Mouse (Mus musculus) mouse embryonic stem cell (cell line): ENCODE measurements around the gene Sgo2a.

Experiments used
- in situ Hi-C, 2 experiments: fragments of 300-500 bp; cut with MboI; formaldehyde crosslinking; loops; 1 replicate in 1 of 2; 3 replicates in 1 of 2; pipeline ENCODE4 v1.14.3; 2019 to 2020; ENCODE audit warnings: low sequenced_read_pairs in 2 of 2, low pct_unique_long_range_greater_than_20kb in 1 of 2, mixed read lengths in 1 of 2; ENCODE audit not compliant: unreplicated experiment in 1 of 2

Gene Sgo2a

DNA sequence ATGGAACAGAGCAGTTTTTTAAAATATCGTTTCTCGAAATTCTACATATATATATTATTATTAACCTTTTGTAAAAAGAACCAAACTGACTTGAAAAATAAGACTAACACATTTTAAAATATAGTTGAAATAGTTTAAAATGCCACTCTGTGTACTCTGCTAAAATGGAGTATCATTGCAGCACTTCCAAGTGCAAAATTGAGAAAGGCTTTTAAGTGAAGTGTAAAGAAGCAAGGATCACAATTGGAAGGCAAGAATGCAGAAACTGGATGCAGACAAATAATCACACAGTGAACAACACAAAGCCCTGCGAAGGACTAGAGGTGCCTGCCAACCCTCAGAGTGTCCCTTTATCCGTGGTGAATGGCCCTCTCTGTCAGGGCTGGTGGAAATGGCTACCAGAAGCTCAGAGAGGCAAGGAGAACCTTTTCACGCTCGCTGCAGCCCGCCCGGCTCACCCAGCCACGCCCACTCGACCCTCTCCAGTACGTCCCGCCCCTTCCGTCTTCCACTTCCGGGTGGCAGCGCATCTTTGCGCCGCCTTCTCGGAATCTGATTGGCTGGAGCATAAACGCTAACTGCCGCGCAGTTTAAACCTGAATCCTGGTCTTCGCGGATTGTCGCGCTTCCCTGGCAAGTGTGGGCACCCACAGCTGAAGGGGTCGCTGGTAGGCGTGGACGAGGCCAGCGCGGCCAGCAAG is at the start of gene Sgo2a:
TSS of gene Sgo2a (plus strand) at position 540 of the 701 bp plus-strand sequence.
- in situ Hi-C loops: no loop called here

DNA sequence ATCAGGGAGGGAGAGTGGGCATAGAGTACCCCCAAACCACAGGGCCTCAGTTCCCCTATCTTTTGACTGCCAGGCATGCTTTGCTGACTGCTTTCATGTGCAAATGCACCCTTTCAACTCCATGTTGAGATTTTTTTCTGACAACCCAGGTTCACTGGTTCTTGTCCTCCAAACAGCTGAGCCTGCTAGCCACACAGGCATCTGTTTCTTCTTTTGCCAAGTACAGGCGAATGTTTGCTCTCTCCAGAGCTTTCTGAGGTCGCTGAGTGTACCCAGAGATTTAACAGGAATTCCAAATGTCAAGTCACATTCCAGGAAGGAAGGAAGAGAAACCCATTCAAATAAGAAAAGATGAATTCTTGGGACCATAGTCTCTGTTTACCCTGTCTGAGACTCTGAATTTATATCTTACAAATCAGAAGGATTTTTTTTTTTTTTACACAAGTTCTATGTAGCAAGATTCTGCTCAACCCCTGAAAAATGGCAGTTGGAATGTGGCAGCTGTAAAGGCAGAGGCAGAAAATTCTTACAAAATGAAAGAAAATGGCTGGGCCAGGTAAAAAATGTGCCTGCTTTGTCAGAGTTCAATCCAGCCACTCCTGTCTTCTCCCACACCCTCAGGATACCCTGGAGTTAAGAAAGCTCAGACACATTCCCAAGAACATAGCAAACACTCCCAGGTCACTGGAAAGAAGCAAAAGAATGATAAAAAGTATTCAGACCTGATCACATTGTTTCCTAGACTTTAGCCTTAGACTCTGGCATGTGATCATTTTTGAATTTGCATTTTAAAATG is 48.0 kb upstream of the Sgo2a start:
- in situ Hi-C loops: no loop called here

DNA sequence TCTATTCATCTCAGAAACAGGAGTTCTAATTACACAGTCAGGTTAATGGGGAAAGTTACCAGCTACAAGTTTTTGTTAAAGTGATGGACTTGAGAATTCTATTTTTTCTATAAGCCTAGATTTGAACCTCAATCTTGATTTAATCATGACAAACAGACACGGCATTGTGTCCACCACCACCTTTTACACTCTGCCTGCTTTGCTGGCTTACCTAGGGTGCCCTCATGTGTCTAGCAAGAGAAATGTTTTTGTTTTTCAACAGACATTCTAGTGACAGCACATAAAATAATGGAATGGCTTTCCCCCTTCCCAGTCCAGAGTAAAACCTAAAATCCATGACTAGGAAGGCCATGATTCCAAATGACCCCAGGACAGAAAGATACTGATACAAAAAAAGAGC is 46.6 kb upstream of the Sgo2a start:
- in situ Hi-C loops: no loop called here

DNA sequence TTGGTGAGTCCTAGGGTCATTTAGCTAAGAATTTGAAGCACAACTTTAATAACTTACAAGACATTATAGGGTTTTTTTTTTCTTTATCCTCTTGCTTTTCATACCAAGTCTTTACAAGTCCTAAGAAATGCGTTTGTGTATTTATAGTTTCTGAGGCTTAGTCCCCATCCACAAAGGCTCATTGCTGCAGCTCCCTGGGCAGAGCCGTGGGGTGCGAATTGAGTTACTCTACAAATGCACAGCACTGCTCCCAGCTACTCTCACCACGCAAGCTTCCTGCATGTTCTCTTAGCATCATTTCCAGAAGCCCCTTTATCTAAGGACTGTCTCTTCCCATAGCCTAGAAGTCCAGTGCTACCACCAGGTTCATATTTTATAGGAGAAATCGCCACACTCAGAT is 46.1 kb upstream of the Sgo2a start:
- in situ Hi-C loops: loop anchor here (10.0 to 25.0 kb wide), 2 partner anchors 525 to 537 kb away; partner anchors contain the start of genes Maip1 (in 1 of the 2) and Tyw5 (in 1 of the 2)

DNA sequence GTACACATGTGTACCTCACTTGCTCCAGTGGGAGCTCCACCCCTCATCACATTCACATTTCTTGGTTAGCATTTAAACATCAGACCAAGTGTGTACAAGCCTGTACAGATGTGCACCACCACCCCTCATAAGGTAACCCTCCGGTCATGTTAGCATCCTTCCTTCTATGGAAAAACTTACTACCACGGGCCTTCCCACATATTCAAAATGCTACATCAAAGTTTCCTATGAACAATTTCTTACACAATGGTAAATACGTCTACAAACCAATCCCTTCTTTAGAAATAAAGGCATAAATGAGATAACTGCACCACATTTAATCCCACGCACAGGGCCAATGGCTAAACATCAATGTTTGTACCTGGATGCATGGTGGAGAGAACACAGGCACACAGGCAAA is 43.3 kb upstream of the Sgo2a start:
- in situ Hi-C loops: loop anchor here (10.0 to 25.0 kb wide), 2 partner anchors 528 to 540 kb away; partner anchors contain the start of genes Maip1 (in 1 of the 2) and Tyw5 (in 1 of the 2)

DNA sequence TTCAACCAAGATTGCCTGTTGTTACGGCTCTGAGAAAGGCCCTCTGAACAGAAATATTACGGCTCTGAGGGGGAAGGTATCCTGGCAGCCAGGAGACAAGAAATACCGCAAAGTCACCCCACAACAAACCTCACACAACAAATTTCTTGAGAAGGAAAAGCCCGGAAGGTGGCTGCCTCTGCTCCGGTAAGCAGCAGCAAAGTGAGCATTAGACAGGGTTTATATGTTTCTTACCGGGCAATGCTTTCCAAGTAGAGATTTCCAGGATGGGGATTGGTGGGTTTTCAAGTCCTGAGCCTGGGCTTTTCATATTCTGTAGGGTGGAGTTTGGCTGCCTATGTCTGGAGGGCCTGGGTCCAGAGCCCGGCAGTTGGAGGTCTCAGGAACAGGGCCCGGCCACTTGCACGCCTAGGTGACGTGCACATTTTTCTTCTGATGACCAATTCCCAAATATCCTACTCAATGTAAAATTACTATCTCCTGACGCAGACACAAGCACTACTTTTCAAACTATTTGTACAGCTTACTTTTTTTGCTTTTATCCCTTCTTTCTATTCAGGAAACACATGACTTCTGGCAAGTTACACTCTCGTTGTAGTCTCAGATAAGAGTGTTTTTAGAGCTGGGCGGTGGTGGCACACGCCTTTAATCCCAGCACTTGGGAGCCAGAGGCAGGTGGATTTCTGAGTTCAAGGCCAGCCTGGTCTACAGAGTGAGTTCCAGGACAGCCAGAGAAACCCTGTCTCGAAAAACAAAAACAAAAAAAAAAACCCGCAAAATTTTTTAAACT is 42.0 kb upstream of the Sgo2a start:
- in situ Hi-C loops: loop anchor here (10.0 to 25.0 kb wide), 2 partner anchors 529 to 541 kb away; partner anchors contain the start of genes Maip1 (in 1 of the 2) and Tyw5 (in 1 of the 2)

DNA sequence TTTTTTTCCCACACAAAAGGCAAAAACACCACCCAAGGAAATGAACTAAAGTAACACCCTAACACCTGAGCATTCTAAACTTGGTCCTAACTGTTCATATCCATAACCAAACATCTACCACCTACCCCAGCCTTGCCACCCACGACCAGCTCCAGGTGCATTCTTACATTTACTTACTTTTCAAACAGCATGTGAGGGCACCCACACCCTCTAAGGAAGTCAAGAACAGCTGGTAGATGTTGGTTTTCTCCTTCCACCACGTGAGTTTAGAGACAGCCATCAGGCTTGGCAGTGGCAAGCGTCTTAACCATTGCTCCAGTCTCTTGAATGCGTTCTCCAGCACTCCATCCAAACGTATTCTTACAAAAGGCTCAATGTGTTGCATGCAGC is 41.4 kb upstream of the Sgo2a start:
- in situ Hi-C loops: loop anchor here (10.0 to 25.0 kb wide), 2 partner anchors 530 to 542 kb away; partner anchors contain the start of genes Maip1 (in 1 of the 2) and Tyw5 (in 1 of the 2)

DNA sequence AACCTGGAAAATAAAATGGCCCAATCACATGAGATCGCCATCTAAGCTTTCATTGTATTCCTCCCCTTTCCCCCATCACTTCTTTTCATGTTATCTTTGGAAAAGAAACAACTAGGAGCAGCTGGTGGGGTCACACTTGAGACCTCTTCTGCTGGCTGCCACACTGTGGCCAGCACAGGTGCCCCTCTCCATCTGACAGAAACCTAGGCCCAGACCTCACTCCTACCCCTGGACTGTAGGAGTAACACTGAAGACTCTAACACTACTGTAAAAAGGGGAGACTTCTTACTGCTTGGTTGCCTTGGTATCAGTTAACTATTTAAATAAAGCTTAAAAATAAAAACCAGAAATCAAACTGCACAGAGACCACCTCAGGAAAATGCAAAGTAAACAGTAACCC is 40.0 kb upstream of the Sgo2a start:
- in situ Hi-C loops: loop anchor here (10.0 to 25.0 kb wide), 2 partner anchors 531 to 543 kb away; partner anchors contain the start of genes Maip1 (in 1 of the 2) and Tyw5 (in 1 of the 2)

DNA sequence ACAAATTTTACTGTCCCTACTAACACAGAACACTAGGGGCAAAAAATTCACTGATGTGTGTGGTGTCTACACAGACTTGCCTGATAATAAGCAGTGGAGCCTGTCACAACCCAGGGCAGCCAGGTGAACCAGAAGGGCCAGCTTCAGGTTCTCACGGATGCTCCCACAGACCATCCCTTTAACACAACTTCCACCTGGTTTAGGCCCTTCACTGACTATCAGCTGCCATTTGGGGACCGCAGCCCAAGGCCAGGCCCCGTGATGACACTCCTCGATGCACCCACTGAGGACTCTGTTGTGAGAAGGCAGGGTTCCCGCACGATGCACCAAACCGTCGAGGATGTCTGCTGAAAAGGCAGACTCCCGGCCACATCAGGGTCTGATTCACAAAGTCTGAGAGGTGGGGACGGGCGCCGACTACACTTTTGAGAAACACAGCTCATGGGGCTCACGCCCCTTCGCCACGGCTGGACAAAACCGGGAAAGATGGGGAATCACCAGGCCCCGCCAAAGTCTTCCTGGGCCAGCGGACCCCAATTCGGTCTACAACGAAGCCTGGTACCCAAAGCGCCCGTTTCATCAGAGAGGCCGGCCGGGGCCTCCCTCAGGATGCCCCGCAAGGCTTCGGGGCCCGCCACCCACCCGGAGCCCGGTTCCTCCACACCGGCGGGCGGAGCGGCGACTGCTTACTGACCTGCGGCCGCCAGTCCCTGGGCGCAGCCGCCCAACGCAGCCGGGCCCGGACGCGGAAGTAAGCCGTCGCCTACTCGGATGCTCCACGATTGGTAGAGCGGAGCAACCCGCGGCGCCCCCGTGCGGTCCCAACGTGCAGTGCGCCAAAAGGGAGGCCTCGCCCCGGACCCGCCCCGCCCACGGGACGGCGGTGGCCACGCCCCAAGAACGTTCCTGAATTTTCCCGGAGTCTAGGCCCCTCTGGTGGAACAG is 26.2 kb upstream of the Sgo2a start:
- in situ Hi-C loops: loop anchor here in 1 of 2 experiments (25.0 kb wide), 1 partner anchor 557 kb away; the partner anchor contains the start of genes Maip1 and Tyw5

DNA sequence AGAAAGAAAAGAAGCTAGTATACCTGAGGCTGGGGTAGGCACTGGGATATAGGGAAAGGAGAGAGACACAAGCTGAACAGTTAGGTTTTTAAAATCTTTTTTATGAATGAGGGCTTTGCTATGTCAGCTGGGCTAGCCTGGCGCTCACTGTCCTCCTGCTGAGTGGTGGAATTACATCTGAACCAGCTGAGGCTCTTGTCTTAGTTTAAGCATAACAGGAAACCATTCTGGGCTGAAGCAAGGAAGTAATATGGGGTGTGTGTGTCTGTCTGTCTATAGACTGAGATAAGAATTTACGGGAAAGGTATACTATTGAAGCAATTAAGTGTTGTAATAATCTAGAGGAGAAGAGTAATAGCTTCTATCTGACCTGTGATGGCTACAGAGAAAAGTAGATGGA is 24.2 kb upstream of the Sgo2a start:
- in situ Hi-C loops: loop anchor here in 1 of 2 experiments (25.0 kb wide), 1 partner anchor 559 kb away; the partner anchor contains the start of genes Maip1 and Tyw5

DNA sequence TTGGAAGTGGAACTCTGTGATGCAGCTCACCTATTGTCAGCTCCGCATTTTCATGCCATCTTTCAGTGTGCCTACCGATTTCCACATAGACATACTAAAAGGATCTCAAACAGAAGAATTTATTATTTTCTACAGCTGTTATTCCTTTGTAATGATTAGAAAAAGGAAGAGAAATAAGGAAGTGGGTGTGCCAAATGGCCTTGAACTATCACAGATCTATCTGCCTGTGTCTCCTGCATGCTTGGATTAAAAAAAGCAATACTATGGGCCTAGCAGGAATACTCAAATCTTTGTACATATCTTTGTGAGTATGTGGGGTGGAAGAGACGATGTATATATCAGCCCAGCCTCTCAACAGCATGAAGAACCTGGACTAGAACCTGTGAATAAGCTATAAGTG is 18.9 kb upstream of the Sgo2a start:
- in situ Hi-C loops: no loop called here

DNA sequence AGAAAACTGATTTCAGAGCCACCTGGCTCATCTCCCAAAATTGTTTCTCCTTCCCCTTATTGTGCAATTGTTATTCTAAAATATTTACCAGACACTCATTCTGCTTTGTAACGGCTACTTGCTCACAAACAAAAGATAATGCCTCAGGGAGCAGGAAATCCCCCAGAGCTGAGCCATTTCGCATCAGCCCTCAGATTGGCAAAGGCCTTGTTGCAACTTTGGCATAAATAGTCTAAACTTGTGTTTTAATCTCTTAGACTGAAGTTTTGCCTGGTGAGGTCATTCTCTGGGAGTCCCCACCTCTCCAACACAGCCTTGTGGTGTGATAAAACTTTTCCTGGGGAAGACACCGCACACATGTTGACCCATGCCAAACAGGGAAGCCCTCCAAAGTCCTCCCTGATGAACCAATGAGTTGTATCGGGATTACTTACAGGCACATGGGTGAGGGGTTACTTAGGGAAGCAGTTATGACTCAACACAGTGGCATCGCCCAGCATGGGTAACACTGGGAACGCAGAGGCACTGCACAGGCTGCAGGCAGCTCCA is 6.6 kb upstream of the Sgo2a start:
- in situ Hi-C loops: no loop called here

DNA sequence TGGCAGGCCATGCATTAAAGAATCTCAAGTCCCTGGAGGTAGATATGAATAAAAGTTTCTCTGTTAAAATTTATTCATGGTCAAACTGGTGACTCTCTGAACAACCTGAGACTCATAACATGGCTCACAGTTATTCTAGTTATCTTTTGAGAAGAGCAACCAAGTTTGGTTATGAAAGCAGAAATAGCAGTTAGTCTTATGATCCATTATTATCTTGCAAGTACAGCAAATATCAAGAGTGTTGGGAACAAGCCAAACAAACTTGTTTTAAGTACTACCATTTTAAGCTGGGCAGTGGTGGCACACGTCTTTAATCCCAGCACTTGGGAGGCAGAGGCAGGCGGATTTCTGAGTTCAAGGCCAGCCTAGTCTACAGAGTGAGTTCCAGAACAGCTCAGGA is 4.5 kb upstream of the Sgo2a start:
- in situ Hi-C loops: no loop called here

DNA sequence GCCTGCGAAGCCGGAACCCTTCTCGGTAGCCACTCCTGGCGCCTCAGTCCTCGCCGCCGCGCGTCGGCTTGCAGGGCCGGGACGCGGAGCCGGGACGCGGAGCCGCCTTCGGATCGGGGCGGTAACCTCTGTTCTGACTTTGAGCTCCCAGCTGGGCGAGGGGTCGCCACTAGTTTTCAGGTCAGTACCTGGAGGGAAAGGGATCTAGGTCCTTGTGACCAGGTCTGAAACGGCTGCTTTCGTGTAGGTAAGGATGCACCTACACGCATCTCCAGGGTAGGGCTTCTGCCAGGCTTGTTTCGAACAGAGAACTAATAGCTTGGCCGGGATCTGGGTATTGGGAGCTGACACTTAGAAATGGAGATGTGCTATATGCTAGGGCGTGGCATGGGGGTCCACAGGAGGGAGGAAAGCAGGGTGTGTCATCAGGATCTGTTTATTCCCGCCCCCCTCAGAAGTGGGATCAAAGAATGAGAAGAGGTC is 403 bp downstream of the Sgo2a start:
- in situ Hi-C loops: no loop called here

DNA sequence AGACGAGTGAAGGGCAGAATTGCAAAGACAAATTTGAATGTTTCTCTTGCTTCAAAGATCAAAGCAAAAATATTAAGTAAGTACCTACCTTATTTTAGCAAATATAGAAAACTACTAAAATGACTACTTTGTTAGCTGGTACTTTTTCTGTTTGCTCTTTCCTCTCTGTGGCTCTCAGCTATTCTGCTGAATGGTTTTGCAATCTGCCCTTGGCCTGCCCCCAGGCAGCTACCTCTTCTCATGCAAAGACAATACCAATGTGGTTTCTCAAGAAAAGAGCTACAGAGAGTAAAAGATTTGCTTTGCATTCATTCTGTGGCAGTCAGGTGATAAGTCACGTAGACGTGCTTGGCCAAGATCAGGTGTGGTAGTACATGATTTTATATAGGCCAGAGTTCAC is 2.4 kb downstream of the Sgo2a start:
- in situ Hi-C loops: no loop called here

DNA sequence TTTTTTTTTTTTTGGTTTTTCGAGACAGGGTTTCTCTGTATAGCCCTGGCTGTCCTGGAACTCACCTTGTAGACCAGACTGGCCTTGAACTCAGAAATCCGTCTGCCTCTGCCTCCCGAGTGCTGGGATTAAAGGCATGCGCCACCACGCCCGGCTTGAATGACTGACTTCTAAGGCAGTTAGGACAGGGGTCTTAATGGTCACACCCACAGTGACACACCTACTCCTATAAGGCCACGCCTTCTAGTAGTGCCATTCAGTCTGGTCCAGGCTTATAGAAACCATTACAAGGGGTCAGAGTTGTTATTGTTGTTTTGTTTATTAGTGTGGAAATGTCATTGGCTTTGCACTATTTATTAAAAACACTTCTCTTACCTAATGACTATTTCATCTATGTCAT is 10.6 kb downstream of the Sgo2a start:
- in situ Hi-C loops: loop anchor here in 1 of 2 experiments (25.0 kb wide), 1 partner anchor 406 kb away; the partner anchor contains the start of gene Clk1

DNA sequence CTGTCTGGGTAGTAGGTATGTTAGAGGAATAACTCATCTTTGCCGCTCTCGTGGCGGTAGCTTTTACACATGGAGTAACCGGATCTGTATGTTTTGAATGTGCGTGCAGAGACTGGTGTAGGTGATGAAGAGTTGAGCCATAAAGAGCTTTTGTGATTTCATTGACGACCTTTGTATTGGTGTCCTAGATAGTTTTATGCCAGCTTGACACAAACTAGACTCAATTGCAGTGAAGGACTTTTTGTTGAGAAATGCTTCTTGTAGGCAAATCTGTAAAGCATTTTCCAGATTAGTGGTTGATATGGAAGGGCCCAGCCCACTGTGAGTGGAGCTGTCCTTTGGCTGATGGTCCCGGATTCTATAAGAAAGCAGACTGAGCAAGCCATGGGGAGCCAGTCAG is 23.1 kb downstream of the Sgo2a start, which contains the start of gene Kctd18:
TSS of gene Kctd18 (minus strand) at position 101 of the 400 bp plus-strand sequence.
- in situ Hi-C loops: loop anchor here in 1 of 2 experiments (25.0 kb wide), 1 partner anchor 393 kb away; the partner anchor contains the start of gene Clk1
